Mouse (Mus musculus) liver, adult 2 months (tissue): ENCODE measurements around the gene Edn3.

Experiments
- CTCF ChIP-seq: fragments of 200-500 bp; IDR thresholded peaks from 2 replicates; pipeline ENCODE4 v1.5.1; 2011; ENCODE audit warnings: low read depth, low read length, control low read depth
- POLR2A ChIP-seq: fragments of 200-500 bp; IDR thresholded peaks from 2 replicates; pipeline ENCODE4 v1.6.1; 2011; ENCODE audit warnings: low read length, control low read depth; ENCODE audit not compliant: insufficient read depth; ENCODE audit errors: extremely low read depth

DNA sequence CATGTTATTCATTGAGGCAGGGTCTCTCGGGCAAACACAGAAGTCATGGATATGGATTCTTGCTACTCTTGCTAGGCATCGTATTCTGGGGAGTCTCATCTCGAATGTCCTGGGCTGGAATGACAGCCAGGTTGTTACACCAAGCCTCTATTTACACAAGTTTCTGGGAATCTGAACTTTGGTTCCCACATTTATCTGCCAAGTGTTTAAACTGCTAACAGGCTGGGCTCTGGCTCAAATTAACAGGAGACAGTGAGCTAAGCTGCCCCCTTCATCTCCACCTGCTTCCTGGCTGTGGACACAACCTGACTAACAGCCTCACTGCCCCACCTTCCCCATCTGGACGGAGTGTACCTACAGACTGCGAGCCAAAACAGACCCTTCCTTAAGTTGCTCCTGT, 28.5 kb upstream of the Edn3 start:
- TF ChIP-seq CTCF: no peak
- TF ChIP-seq POLR2A: no peak
